Mouse (Mus musculus): ENCODE measurements around the gene Zfp787. TPM values are rescaled to one million over a fixed set of nuclear protein-coding genes. Genes with fewer than 3 reads are reported as not detected.

Gene Zfp787
- polyA plus RNA-seq, 1 experiment from 2014 or later: 31.9 TPM

Other genes starting within 250 kb of the Zfp787 start
- gene Vmn1r65, start 145.0 kb downstream of the Zfp787 start, polyA plus RNA-seq (2015; fragmentation: Nextera tagmentation; extraction: Ambion mirVana): not detected in 2 replicates
- not detected in 2 replicates for gene Nlrp4c, start 110.8 kb downstream of the Zfp787 start, polyA plus RNA-seq (2015; fragmentation: Nextera tagmentation; extraction: Ambion mirVana)
- 65.5 and 71.4 TPM in 2 replicates for gene Zfp444, start 16.2 kb upstream of the Zfp787 start, polyA plus RNA-seq (2015; fragmentation: Nextera tagmentation; extraction: Ambion mirVana)
- gene Galp, start 41.1 kb upstream of the Zfp787 start, polyA plus RNA-seq (2015; fragmentation: Nextera tagmentation; extraction: Ambion mirVana): not detected in 2 replicates
- not detected in 2 replicates for gene Zscan5b, start 66.3 kb upstream of the Zfp787 start, polyA plus RNA-seq (2015; fragmentation: Nextera tagmentation; extraction: Ambion mirVana)
- not detected in 2 replicates for gene Epp13, start 96.7 kb upstream of the Zfp787 start, polyA plus RNA-seq (2015; fragmentation: Nextera tagmentation; extraction: Ambion mirVana)
- gene Zfp667, start 130.6 kb upstream of the Zfp787 start, polyA plus RNA-seq (2015; fragmentation: Nextera tagmentation; extraction: Ambion mirVana): 5.9 and 6.3 TPM in 2 replicates
- 5.1 and 6.2 TPM in 2 replicates for gene Zfp583, start 175.3 kb upstream of the Zfp787 start, polyA plus RNA-seq (2015; fragmentation: Nextera tagmentation; extraction: Ambion mirVana)
- gene Gm3854, start 187.8 kb upstream of the Zfp787 start, polyA plus RNA-seq (2015; fragmentation: Nextera tagmentation; extraction: Ambion mirVana): 2.3 and 2.4 TPM in 2 replicates
- 1.7 and 2.5 TPM in 2 replicates for gene Zfp78, start 207.3 kb upstream of the Zfp787 start, polyA plus RNA-seq (2015; fragmentation: Nextera tagmentation; extraction: Ambion mirVana)
- gene Zfp28, start 227.3 kb upstream of the Zfp787 start, polyA plus RNA-seq (2015; fragmentation: Nextera tagmentation; extraction: Ambion mirVana): 7.8 and 8.3 TPM in 2 replicates
- gene Smim17, start 242.7 kb upstream of the Zfp787 start, polyA plus RNA-seq (2015; fragmentation: Nextera tagmentation; extraction: Ambion mirVana): 0.04 and 0.17 TPM in 2 replicates